In the genomic region with DNA sequence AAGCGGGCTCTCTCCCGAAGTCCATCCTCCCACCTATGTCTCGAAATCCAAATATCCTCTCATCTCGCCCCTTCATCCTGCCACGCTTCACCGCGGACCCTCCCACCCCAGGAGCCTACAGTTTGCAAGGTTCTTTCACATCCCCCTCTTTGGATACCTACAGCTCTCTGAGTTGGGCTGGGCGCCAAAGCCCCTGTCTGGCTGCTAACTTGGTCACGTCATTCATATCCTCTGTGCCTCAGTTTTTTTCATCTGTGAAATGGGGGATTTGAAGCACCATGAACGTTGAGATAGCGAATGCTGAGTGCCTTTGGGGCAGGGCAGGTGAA, we compare ENCODE assay signal across 8 mouse cellular contexts. TPM values are rescaled to one million over a fixed set of nuclear protein-coding genes. Genes with fewer than 3 reads are reported as not detected.
DNase-seq lines count a peak whose midpoint lies in the region; ATAC-seq lines count a peak whose summit lies in the region.

No protein-coding gene starts in this region.

- H3K4me3 ChIP-seq in kidney, embryonic 16.5 days (ENCODE audit: low read length), result peak overlapping the region; percentile 89
- H3K4me3 ChIP-seq in hindbrain, embryonic 12.5 days, result peak overlapping the region; percentile 86
- H3K4me3 ChIP-seq in midbrain, embryonic 14.5 days (replicated peaks; ENCODE audit: low read depth, low read length), result peak overlapping the region; percentile 97

- ATAC-seq in kidney, embryonic 16.5 days (ENCODE audit: low FRiP score, low TSS enrichment), result no peak; the same call in none of the 2 replicates
- 0 out of 2 replicates have a peak, but pooled peaks have one; percentile 13 for ATAC-seq in common myeloid progenitor, adult 5-6 weeks (replicated peaks; ENCODE audit: low read depth, poor library complexity, severe bottlenecking)
- peak; percentile 46 for ATAC-seq in hindbrain, embryonic 12.5 days (ENCODE audit: low FRiP score)
- ATAC-seq in midbrain, embryonic 14.5 days (ENCODE audit: low FRiP score, low TSS enrichment), result peak; percentile 55

- peak overlapping the region; percentile 84 for H3K4me2 ChIP-seq in kidney, embryonic 16.5 days (replicated peaks; ENCODE audit: low read depth, low read length)
- H3K4me2 ChIP-seq in hindbrain, embryonic 12.5 days (replicated peaks), result peak overlapping the region; percentile 61
- peak overlapping the region; percentile 78 for H3K4me2 ChIP-seq in midbrain, embryonic 14.5 days (ENCODE audit: low read length)

- H3K9ac ChIP-seq in kidney, embryonic 16.5 days (replicated peaks; ENCODE audit: low read length), result peak overlapping the region; percentile 85
- peak overlapping the region; percentile 100 for H3K9ac ChIP-seq in hindbrain, embryonic 12.5 days
- H3K9ac ChIP-seq in midbrain, embryonic 14.5 days (replicated peaks; ENCODE audit: low read length), result peak overlapping the region; percentile 100; the same call in 1 of the 2 replicates

- no peak for DNase-seq in kidney, postnatal 14 days
- DNase-seq in midbrain, embryonic 14.5 days, result no peak
- DNase-seq in ovary, postnatal 14 days (ENCODE audit: low spot score), result no peak
- DNase-seq in urinary bladder, postnatal 10 days (ENCODE audit: low spot score), result no peak
- no peak for DNase-seq in retina, embryonic 14.5 days (ENCODE audit: low spot score)

- 2% methylated on average over 11 of the region's 11 CpGs for WGBS in kidney, embryonic 16.5 days
- WGBS in hindbrain, embryonic 12.5 days, result 2% methylated on average over 11 of the region's 11 CpGs
- WGBS in midbrain, embryonic 14.5 days, result under 1% methylated on average over 11 of the region's 11 CpGs

- H3K27ac ChIP-seq in kidney, embryonic 16.5 days (ENCODE audit: low read length), result 0 out of 2 replicates have a peak overlapping the region, but pooled peaks have one; percentile 38
- H3K27ac ChIP-seq in hindbrain, embryonic 12.5 days, result no peak overlapping the region
- peak overlapping the region; percentile 92; the same call in 1 of the 2 replicates for H3K27ac ChIP-seq in midbrain, embryonic 14.5 days (replicated peaks; ENCODE audit: low read depth, low read length)

- H3K36me3 ChIP-seq in kidney, embryonic 16.5 days (ENCODE audit: insufficient read depth, low read length), result peaks cover 4% of the 10 kb centered on the region; the same call in 1 of the 2 replicates
- peaks cover 10% of the 10 kb centered on the region; the same call in 1 of the 2 replicates for H3K36me3 ChIP-seq in hindbrain, embryonic 12.5 days
- H3K36me3 ChIP-seq in midbrain, embryonic 14.5 days (ENCODE audit: control insufficient read depth, insufficient read depth, low read length), result peaks cover 26% of the 10 kb centered on the region

- peaks cover 15% of the 10 kb centered on the region for H3K4me1 ChIP-seq in kidney, embryonic 16.5 days (ENCODE audit: insufficient read depth, low read length)
- peaks cover 27% of the 10 kb centered on the region for H3K4me1 ChIP-seq in hindbrain, embryonic 12.5 days
- H3K4me1 ChIP-seq in midbrain, embryonic 14.5 days (ENCODE audit: control insufficient read depth, insufficient read depth, low read length), result peaks cover 8% of the 10 kb centered on the region; the same call in 1 of the 2 replicates

- H3K9me3 ChIP-seq in kidney, embryonic 16.5 days (ENCODE audit: low read length), result 0 out of 2 replicates have a peak, but pooled peaks cover 3% of the 10 kb centered on the region
- H3K9me3 ChIP-seq in hindbrain, embryonic 12.5 days (replicated peaks), result no peaks in the 10 kb centered on the region
- no peaks in the 10 kb centered on the region for H3K9me3 ChIP-seq in midbrain, embryonic 14.5 days (ENCODE audit: control insufficient read depth, low read length)

- H3K27me3 ChIP-seq in kidney, embryonic 16.5 days (ENCODE audit: insufficient read depth, low read length), result no peaks in the 10 kb centered on the region
- no peaks in the 10 kb centered on the region for H3K27me3 ChIP-seq in hindbrain, embryonic 12.5 days
- H3K27me3 ChIP-seq in midbrain, embryonic 14.5 days (ENCODE audit: control insufficient read depth, insufficient read depth, low read length), result no peaks in the 10 kb centered on the region

RNA-seq across cellular contexts. Expression of a gene that starts 0.4 kb away (rescaled TPM):
- 7.6 and 8.6 TPM in 2 replicates for polyA plus RNA-seq in kidney, embryonic 16.5 days (2015; fragmentation: Nextera tagmentation; extraction: Ambion mirVana)
- total RNA-seq in common myeloid progenitor, adult 5-6 weeks (2017), result not detected in 2 replicates
- 31.6 and 34.2 TPM in 2 replicates for polyA plus RNA-seq in hindbrain, embryonic 12.5 days (2016; fragmentation: Nextera tagmentation; extraction: Ambion mirVana)
- polyA plus RNA-seq in midbrain, embryonic 14.5 days (2014; fragmentation: Nextera tagmentation; extraction: Ambion mirVana), result 33.4 and 40.7 TPM in 2 replicates

RNA-seq across cellular contexts. Expression of a gene that starts 11.2 kb away (rescaled TPM):
- 8.3 and 8.5 TPM in 2 replicates for polyA plus RNA-seq in kidney, embryonic 16.5 days (2015; fragmentation: Nextera tagmentation; extraction: Ambion mirVana)
- total RNA-seq in common myeloid progenitor, adult 5-6 weeks (2017), result not detected in 2 replicates
- polyA plus RNA-seq in hindbrain, embryonic 12.5 days (2016; fragmentation: Nextera tagmentation; extraction: Ambion mirVana), result 1.5 and 2.0 TPM in 2 replicates
- polyA plus RNA-seq in midbrain, embryonic 14.5 days (2014; fragmentation: Nextera tagmentation; extraction: Ambion mirVana), result 0.43 and 0.68 TPM in 2 replicates

RNA-seq across cellular contexts. Expression of a gene that starts 13.7 kb away (rescaled TPM):
- 134 and 139 TPM in 2 replicates for polyA plus RNA-seq in kidney, embryonic 16.5 days (2015; fragmentation: Nextera tagmentation; extraction: Ambion mirVana)
- 46.5 and 71.2 TPM in 2 replicates for total RNA-seq in common myeloid progenitor, adult 5-6 weeks (2017)
- polyA plus RNA-seq in hindbrain, embryonic 12.5 days (2016; fragmentation: Nextera tagmentation; extraction: Ambion mirVana), result 113 and 119 TPM in 2 replicates
- polyA plus RNA-seq in midbrain, embryonic 14.5 days (2014; fragmentation: Nextera tagmentation; extraction: Ambion mirVana), result 63.8 and 71.7 TPM in 2 replicates

RNA-seq across cellular contexts. Expression of a gene that starts 14.4 kb away (rescaled TPM):
- 33.3 and 38.7 TPM in 2 replicates for polyA plus RNA-seq in kidney, embryonic 16.5 days (2015; fragmentation: Nextera tagmentation; extraction: Ambion mirVana)
- 3.9 and 10.9 TPM in 2 replicates for total RNA-seq in common myeloid progenitor, adult 5-6 weeks (2017)
- 28.9 and 34.4 TPM in 2 replicates for polyA plus RNA-seq in hindbrain, embryonic 12.5 days (2016; fragmentation: Nextera tagmentation; extraction: Ambion mirVana)
- polyA plus RNA-seq in midbrain, embryonic 14.5 days (2014; fragmentation: Nextera tagmentation; extraction: Ambion mirVana), result 47.3 and 49.3 TPM in 2 replicates

RNA-seq across cellular contexts. Expression of a gene that starts 55.2 kb away (rescaled TPM):
- polyA plus RNA-seq in kidney, embryonic 16.5 days (2015; fragmentation: Nextera tagmentation; extraction: Ambion mirVana), result 13.4 and 13.5 TPM in 2 replicates
- total RNA-seq in common myeloid progenitor, adult 5-6 weeks (2017), result 0.27 TPM in 1 of 2 replicates, not detected in the other
- polyA plus RNA-seq in hindbrain, embryonic 12.5 days (2016; fragmentation: Nextera tagmentation; extraction: Ambion mirVana), result 34.3 and 38.7 TPM in 2 replicates
- 106 and 137 TPM in 2 replicates for polyA plus RNA-seq in midbrain, embryonic 14.5 days (2014; fragmentation: Nextera tagmentation; extraction: Ambion mirVana)
